Mouse (Mus musculus): ENCODE measurements around the gene Insm1.

Gene Insm1

DNA sequence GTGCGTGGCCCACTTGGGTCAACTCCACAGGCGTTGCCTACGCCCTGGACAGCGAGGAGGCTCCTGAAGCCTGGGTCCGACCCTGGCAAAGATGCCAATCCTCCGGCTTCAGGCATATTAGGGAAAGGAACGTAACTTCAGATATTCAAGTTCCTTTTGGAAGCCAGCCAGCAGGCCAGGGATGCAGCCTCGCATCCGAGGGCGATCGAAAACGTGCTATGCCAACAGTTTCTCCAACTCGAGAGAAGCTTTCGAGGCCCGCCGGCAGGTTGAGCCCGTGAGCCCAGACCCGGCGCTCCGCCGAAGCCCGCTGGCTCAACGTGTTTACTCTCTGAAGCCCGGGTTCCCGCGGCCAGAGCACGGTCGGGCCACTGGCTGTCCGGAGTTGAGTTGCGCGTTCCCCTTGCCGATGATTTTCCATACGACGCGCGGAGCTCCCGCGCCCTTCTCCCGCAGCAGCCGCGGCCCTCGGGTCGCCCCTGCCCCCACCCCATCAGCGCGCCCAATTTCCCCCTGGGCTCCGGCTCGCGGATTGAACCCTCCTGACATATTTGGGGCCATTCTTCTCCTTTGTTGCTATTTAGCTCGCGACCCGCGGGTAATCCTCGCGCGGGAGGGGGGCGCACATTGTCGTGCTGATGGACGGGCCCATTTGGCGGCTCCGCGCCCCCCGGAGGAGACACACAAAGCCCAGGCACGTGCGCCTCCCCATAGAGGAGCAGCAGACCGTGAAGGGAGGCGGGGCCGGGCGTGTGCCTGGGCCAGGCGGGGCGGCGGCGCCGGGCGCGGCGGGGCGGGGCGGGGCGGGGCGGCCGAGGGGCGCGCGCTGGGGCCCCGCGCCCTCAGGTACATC lies at the start of gene Insm1:
TSS of gene Insm1 (plus strand) at position 846 of the 853 bp plus-strand sequence.
- CTCF ChIA-PET: no interaction called here

DNA sequence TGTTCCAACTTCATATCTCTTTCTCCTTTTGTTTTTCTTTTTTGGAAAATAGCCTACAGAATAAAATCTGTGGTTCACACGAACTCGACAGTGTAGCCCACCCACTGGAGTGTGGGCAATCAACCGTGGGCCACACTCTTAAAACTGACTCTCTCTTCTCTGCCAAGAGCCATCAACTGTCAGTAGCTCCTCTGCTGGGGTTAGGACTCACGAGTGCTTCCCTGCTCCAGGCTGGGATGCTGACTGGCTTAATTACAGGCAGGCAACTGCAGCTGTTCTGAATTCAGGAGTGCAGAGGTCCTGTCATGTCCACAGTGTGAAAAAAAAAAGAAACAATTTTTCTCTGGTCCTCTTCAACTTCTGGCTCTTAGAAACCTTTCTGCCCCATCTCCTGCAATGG lies 49.6 kb upstream of the Insm1 start:
- CTCF ChIA-PET: no interaction called here

DNA sequence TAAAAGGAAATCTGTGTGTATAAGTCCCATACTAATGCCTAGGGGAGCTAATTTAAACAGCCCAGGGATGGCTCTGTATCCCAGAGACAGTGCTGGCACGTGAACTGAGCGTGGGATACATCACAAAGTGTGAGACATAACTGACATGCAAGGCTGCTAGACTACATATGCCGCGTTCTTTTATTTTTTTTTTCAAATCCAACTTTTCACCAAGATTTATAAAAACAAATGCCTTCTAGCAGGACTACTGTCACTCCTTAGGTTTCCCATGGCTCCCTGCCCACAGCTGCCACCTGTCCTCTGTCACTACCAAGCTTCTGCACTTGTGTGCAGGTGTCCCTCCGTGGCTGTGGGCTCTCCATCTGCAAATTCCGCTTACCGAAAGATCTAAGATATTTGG lies 47.5 kb upstream of the Insm1 start:
- CTCF ChIA-PET: no interaction called here

DNA sequence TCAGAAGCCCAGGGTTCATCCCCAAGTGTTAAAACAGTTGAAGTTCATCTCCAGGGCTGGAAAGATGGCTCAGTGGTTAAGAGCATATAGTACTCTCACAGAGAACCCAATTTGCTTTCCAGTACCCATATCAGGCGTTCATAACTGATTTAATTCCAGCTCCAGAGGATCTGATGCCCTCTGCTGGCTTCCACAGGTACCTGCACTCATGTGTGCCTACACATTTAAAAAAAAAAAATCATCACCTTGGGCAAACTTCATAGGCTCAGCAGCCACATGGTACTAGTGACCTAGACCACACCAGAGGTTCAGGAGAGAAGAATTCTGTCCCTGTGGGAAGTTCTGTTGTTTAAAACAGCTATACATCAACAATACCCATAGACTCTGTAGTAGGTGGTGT lies 43.0 kb upstream of the Insm1 start:
- CTCF ChIA-PET: no interaction called here

DNA sequence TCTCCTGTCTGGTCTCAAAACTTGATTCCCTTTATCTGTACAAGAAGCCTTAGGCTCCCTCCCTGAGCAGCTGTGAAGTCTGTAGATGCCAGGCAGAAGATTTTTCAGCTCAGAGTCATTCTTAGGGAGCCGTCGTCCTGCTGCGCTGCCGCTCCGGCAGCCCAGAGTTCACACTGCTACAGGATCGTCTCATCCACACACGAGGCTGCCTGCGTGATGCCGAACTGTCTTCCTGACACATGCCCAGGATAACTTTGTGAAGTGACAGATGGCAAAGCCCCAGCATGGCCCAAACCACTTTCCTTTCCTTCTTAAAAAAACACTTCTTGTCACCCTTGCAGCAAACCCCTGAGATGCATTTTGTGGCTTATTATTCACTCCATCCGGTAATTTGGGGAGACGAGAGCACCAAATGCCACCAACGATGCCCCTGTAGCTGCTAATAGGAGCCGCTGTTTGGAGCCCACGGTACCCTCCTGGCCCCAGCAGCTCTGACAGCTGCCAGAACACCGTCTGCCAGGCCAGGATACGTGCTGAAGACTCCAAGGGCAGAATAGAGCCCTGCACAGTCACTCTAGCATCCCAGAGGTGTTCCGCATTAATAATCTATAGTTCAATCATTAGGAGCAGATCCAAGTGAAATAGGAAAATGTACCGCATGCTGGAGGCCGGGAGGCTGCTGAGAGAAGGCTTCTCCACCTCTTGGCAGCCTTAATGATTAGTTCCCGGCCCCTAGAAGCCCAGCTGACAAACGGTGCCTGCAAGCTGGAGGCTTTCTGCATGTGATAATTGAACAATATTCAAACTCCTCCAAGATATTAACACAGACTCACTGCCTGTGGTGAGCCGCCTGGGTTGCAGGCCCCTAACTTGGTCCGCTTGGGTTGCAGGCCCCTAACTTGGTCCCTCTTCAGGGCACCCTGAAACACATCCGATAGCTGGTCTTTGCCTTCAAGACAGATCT lies 37.6 kb upstream of the Insm1 start:
- CTCF ChIA-PET: interaction anchor here (0.6 kb wide), 1 partner anchor 46 kb away, joined by 5 read pairs; no protein-coding TSS in a partner anchor

DNA sequence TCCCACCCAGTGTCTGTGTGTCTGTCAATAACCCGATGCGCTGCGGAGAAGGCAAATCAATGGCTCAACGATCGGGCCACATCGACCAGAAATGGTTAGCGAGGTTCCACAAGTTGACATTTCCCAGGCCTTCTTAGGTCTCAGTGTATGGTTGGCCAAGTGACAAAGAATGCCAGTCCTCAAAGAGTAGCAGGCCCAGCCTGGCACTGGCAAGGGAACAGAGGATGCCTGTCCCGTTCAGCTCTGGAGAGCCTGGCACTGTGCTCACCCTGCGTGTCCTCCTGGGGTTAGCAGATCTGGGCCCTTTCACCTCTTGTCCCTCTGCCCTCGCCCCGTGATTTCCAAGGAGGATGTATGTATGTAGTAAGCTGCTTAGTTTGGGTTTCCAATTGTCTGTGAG lies 25.6 kb upstream of the Insm1 start:
- CTCF ChIA-PET: no interaction called here

DNA sequence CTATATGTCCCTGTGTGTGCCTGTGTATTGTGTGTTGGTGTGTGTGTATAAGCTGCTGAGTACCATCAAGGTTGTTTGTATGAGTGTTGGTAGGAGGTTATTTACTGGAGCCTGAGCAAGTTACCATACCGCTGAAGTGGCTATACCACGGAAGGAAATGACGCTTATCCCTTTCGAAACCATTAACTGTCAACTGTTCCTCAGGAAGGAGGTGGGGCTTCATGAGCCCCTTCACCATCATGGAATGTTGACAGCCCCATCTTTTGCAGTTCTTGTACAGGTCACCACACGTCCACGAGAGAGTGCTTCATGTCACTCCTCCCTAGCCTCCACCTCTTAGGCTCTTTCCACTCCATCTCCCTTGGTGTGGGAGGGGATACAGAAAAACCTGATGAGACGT lies 23.8 kb upstream of the Insm1 start:
- CTCF ChIA-PET: no interaction called here

DNA sequence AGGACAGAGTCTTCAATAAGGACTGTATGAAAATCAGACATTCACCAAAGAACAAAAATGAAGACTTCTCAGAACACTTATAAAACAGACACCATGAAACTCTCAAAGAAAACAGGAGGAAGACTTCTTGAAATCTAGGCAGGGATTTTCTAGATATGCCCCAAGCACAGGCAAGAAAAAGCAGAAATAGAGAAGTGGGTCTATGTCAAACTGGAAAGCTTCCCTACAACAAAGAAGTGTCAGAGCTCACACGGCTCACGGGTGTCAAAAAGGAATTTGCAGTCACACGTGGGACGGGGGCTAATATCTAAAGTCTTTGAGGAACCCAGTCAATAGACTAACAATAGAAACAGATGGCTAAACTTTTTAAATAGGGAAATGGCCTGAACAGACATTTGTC lies 10.8 kb upstream of the Insm1 start:
- CTCF ChIA-PET: no interaction called here

DNA sequence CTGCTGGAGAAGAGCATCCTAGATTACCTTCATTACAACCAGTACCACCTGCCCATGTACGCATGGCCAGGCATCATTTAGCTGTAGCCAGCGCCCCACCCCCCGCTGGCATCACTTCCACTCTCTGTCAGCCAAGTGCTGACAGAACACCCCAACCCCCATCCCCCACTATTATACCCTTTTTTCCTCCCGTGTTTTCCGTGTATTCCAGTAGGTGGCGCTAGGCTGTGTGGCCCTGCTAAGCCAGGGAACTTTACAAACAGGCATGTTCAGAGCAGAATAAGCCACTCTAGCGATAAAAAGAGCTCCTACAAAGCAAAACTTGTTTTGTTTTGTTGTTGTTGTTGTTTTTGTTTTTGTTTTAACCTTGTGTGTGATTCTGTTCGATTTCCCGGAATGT lies 7.0 kb upstream of the Insm1 start:
- CTCF ChIA-PET: no interaction called here

DNA sequence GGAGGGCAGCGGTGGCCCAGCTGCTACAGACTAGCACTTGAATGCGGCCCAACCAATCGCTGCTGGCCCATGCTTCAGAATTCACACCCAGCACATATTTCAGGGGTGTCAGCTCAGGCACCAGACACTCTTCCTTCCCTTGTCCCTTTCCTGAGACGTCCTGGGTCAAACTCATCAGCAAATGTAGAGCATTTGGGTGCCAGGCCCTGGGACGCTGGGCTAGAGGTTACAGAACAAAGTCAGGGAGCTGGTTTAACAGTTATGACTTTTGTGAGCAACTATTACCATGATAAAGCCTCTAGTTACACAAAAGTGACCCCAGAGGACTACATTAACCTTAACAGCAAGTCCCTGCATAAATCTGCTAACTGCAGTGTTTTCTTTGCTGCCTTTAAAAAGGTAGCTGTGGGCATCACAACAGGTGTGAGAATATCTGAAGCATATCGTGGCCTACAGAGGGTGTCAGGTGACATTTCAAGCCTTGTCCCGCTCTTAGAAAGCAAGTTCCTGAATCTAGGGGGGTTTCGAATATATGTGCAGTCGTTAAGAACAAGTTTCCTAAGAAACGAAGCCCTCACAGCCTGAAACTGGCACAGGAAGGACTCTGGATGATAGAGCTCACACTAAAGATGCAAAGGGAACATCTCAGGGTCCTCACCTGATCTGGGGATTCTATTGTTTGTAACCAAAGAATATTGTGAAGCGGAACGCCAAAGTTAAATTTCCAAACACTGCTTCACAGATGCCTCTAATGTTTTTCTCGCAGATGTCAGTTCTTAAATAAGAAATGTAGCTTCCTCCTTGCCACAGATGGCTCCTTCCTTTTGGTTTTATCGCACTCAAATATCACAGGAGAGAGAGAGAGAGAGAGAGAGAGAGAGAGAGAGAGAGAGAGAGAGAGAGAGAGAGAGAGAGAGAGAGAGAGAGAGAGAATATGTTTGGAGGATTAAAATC lies 5.3 kb upstream of the Insm1 start:
- CTCF ChIA-PET: interaction anchor here (0.6 to 0.7 kb wide), 2 partner anchors 185 to 395 kb away, joined by 9 to 10 read pairs; no protein-coding TSS in a partner anchor

DNA sequence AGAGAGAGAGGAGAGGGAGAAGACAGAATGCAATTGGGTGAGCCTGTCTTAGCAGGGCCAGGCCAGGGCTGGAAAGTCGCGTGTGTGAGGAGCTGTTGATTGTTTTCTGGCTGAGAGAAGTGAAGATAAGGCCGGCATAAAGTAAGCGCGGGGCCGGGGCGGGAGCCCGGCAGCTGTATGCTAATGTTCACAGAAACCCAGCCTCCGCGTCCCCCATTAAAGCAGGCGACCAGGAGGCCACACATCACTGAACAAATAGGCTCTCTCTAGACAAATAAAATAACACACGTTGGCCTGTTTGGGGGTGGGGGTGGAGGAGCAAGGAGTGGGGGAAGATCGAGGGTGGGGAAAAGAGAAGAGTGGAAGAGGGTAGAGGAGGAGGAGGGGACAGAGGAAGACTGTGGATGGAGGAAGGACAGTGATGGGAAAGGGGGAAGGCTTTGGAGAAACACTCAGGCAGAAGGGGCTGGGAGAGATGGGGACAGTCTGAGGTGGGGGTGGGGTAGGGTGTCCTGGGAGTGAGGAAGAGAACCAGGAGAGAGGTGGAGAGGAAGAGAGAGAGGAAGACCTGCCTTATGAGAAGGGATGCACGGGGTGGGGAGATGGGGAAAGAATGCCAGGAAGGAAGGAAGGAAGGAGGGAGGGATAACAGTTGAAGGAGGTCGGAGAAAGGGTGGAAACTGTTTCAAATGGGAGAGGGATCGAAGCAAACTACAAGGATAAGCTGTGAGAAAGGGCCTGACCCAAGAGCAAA lies 4.3 kb upstream of the Insm1 start:
- CTCF ChIA-PET: interaction anchor here (0.6 to 0.7 kb wide), 2 partner anchors 184 to 394 kb away, joined by 9 to 10 read pairs; no protein-coding TSS in a partner anchor

DNA sequence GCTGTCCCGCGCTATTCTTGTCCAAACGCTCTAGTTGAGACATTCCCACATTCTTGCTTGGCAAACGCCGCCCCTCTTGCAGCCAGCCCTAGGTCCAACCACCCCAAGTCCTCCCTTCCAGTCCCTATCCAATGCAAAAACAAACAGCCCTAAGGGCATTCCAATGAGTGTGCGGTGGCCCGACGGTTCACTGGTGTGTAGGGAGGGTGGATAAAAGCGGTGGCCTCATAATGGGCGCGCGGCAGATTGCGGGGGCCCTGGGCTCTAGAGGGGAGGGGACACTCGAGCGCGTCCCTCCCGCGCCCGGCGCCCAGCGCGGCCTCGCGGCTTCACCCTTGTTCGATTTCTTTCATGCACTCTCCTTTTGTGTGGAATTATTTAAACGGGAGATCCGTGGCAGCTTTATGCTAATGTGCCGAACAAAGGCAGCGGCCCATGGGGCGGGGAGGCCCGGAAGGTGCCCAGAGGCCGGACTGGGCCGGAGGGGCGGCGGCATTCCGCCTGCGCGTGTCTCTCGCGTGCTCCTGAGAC lies 3.5 kb upstream of the Insm1 start:
- CTCF ChIA-PET: no interaction called here

DNA sequence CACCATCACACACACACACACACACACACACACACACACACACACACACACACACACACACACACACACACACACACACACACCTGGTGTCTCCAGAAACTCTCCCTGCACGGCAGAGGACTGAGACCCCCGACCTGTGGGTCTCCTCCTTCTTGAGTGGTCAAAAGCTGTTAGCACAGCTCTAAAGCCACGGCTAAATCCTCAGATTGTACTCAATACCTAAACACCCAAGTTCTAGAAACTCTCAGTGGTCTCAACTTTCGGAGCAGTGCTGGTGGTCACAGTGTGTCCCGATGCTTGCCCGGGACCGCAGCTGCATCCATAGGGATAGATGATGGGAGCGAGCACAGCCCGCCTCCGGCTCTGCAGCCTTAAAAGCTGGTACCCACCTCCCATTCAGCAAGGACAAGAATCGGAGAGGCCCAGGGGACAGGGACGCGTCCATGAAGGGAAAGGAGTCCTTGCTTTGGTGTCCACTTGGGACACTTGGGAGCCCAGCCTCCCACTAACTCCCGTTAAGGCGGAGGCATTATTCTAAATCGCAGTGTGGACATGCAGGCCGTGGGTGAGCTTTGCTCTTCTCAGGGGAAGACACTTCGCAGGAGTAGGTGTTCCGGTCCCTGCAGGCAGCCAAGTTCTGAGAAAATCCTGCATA lies 2.7 kb upstream of the Insm1 start:
- CTCF ChIA-PET: no interaction called here

DNA sequence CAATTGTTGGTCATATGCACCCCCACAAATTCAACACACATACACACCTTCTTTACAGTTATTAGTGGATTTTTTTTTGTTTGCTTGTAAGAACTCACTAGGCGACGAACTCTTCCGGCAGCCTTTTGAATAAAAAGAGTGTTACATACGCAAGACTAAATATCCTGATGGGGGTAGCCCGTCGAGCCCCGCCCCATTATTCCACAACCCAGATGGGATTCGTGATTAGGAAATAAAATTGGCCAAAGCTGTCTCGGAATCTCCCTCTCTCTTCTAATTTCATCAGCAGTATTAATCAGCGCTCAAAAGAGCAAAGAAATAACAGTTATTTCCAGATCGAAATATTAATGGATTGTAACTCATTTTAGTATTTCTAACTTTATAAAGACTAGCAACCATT lies 1.9 kb upstream of the Insm1 start:
- CTCF ChIA-PET: no interaction called here

DNA sequence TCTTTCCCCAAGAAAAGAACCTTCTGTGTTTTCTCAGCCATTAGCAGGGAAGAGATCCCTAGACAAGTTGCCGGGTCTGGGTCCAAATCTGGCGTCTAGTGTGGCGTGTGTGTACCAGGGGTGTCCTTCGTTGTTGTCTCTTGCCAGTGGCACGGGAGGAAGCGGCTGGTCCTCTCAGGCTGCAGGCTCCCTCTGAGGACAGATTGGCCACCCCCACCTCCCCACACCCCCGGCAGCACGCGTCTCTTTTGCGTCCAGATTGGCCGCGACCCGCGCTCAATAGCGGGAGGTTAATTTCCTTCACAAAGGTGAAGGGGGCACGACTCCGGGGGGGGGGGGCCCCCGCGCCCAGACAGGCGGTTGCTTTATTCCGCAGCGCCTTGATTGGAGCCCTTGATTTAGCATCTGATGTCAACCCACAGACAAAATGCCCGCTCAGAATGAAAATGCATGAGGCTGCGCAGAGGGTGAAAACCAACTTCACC lies 1.1 kb upstream of the Insm1 start:
- CTCF ChIA-PET: no interaction called here

DNA sequence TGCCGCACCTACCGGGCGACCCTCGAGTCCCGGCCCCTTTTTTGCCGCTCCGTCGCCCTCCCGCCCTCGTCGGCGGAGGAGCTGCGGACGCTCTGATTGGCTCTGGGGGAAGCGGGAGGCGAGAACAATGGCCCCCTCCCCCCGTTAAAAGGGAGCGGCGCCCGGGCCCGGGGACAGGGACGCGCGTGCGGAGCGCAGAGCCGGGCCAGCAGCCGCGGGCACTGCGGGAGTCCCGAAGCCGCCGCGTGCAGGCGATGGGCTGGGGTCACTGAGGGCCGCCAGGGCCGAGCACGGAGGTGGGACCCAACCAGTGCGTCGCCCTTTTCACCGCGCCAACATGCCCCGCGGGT lies 183 bp downstream of the Insm1 start:
- CTCF ChIA-PET: no interaction called here

DNA sequence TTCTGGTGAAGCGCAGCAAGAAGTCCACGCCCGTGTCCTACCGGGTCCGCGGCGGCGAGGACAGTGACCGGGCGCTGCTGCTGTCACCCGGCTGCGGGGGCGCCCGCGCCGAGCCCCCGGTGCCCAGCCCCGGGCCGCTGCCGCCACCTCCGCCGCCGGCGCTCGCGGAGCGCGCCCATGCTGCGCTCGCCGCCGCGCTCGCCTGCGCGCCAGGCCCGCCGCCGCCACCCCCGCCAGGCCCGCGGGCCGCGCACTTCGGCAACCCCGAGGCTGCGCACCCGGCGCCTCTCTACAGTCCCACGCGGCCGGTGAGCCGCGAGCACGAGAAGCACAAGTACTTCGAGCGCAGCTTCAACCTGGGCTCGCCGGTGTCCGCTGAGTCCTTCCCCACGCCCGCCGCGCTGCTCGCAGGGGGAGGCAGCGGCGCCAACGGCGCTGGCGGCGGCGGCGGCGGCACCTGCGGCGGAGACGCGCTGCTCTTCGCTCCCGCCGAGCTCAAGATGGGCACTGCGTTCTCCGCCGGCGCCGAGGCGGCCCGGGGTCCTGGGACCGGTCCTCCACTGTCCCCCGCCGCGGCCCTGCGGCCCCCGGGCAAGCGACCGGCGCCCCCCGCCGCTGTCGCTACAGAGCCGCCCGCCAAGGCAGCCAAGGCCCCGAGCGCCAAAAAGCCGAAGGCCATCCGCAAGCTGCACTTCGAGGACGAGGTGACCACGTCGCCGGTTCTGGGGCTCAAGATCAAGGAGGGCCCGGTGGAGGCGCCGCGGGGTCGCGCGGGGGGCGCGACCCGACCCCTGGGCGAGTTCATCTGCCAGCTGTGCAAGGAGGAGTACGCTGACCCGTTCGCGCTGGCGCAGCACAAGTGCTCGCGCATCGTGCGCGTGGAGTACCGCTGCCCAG lies 806 bp downstream of the Insm1 start:
- CTCF ChIA-PET: interaction anchor here (0.8 kb wide), 1 partner anchor 708 kb away, joined by 3 read pairs; no protein-coding TSS in a partner anchor

DNA sequence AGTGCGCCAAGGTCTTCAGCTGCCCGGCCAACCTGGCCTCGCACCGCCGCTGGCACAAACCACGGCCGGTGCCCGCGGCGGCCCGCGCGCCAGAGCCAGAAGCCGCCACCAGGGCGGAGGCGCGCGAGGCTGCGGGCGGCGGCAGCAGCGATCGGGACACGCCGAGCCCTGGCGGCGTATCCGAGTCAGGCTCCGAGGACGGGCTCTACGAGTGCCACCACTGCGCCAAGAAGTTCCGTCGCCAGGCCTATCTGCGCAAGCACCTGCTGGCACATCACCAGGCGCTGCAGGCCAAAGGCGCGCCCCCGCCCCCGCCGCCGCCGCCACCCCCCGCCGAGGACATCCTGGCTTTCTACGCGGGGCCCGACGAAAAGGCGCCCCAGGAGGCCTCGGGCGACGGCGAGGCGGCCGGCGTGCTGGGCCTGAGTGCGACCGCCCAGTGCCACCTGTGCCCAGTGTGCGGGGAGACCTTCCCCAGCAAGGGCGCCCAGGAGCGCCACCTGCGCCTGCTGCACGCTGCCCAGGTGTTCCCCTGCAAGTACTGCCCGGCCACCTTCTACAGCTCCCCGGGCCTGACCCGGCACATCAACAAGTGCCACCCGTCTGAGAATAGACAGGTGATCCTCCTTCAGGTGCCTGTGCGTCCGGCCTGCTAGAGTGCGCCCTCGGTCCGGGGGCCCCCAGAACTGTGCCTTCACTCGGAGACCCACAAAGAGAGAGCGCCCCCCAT lies 1.6 kb downstream of the Insm1 start:
- CTCF ChIA-PET: interaction anchor here (0.8 kb wide), 1 partner anchor 707 kb away, joined by 3 read pairs; no protein-coding TSS in a partner anchor

Data from spleen, embryonic (tissue).